Mouse (Mus musculus): ENCODE data around the gene Gdpd3. TPM values are rescaled to one million over a fixed set of nuclear protein-coding genes. Genes with fewer than 3 reads are reported as not detected.

The Gdpd3 gene
- polyA plus RNA-seq, 1 experiment from 2014 or later = 13.9 TPM

GRCm38 (mm10) chr7:126823940-126824339 is 57.8 kb downstream of the Gdpd3 start:
- TF ChIP-seq CTCF (IDR thresholded peaks at IDR 0.05; ENCODE audit: low read depth) = no peak
- Histone ChIP-seq H3K9ac (ENCODE audit: low read depth, low read length) (no peak overlapping the region), H3K9me3 (ENCODE audit: control insufficient read depth) (no peaks in the 10 kb centered on the region), H3K4me2 (replicated peaks; ENCODE audit: low read depth) (no peak overlapping the region), H3K27me3 (replicated peaks; ENCODE audit: control insufficient read depth, insufficient read depth, low read length) (peaks cover 35% of the 10 kb centered on the region), H3K36me3 (ENCODE audit: control insufficient read depth, insufficient read depth) (no peaks in the 10 kb centered on the region), H3K4me3 (ENCODE audit: low read depth, low read length) (no peak overlapping the region), H3K4me1 (replicated peaks; ENCODE audit: control insufficient read depth, insufficient read depth, low read length) (no peaks in the 10 kb centered on the region), H3K27ac (ENCODE audit: low read depth, low read length) (no peak overlapping the region)
- 13% methylated on average over 10 of the region's 10 CpGs for WGBS
- ATAC-seq = no peak

Other genes starting within 250 kb of the Gdpd3 start
- gene Eif3c, start 199.9 kb upstream of the Gdpd3 start, polyA plus RNA-seq (2015; fragmentation: Nextera tagmentation; extraction: Ambion mirVana) = 141 and 150 TPM in 2 replicates
- 0.44 and 0.57 TPM in 2 replicates for gene Apobr, start 181.4 kb upstream of the Gdpd3 start, polyA plus RNA-seq (2015; fragmentation: Nextera tagmentation; extraction: Ambion mirVana)
- gene Cln3, start 180.5 kb upstream of the Gdpd3 start, polyA plus RNA-seq (2015; fragmentation: Nextera tagmentation; extraction: Ambion mirVana) = 62.9 and 66.6 TPM in 2 replicates
- 0.14 TPM in 1 of 2 replicates, not detected in the other for gene Il27, start 171.4 kb upstream of the Gdpd3 start, polyA plus RNA-seq (2015; fragmentation: Nextera tagmentation; extraction: Ambion mirVana)
- 28.2 and 30.8 TPM in 2 replicates for gene Nupr1, start 135.5 kb upstream of the Gdpd3 start, polyA plus RNA-seq (2015; fragmentation: Nextera tagmentation; extraction: Ambion mirVana)
- 21.7 and 25.8 TPM in 2 replicates for gene Sgf29, start 117.0 kb upstream of the Gdpd3 start, polyA plus RNA-seq (2015; fragmentation: Nextera tagmentation; extraction: Ambion mirVana)
- 6.8 and 8.2 TPM in 2 replicates for gene Sult1a1, start 89.9 kb upstream of the Gdpd3 start, polyA plus RNA-seq (2015; fragmentation: Nextera tagmentation; extraction: Ambion mirVana)
- gene Bola2, start 70.9 kb upstream of the Gdpd3 start, polyA plus RNA-seq (2015; fragmentation: Nextera tagmentation; extraction: Ambion mirVana) = 80.4 and 98.2 TPM in 2 replicates
- 4.8 and 5.5 TPM in 2 replicates for gene Slx1b, start 70.5 kb upstream of the Gdpd3 start, polyA plus RNA-seq (2015; fragmentation: Nextera tagmentation; extraction: Ambion mirVana)
- 21.5 TPM in 2 replicates for gene Coro1a, start 58.5 kb upstream of the Gdpd3 start, polyA plus RNA-seq (2015; fragmentation: Nextera tagmentation; extraction: Ambion mirVana)
- 131 and 142 TPM in 2 replicates for gene Mapk3, start 6.7 kb upstream of the Gdpd3 start, polyA plus RNA-seq (2015; fragmentation: Nextera tagmentation; extraction: Ambion mirVana)
- gene Ypel3, start 10.6 kb downstream of the Gdpd3 start, polyA plus RNA-seq (2015; fragmentation: Nextera tagmentation; extraction: Ambion mirVana) = 63.1 and 64.6 TPM in 2 replicates
- 0.17 TPM in 2 replicates for gene Tbx6, start 15.1 kb downstream of the Gdpd3 start, polyA plus RNA-seq (2015; fragmentation: Nextera tagmentation; extraction: Ambion mirVana)
- 134 and 135 TPM in 2 replicates for gene Ppp4c, start 26.2 kb downstream of the Gdpd3 start, polyA plus RNA-seq (2015; fragmentation: Nextera tagmentation; extraction: Ambion mirVana)
- 0.97 and 1.2 TPM in 2 replicates for gene Fam57b, start 31.3 kb downstream of the Gdpd3 start, polyA plus RNA-seq (2015; fragmentation: Nextera tagmentation; extraction: Ambion mirVana)
- not detected in 2 replicates for gene 4930451I11Rik, start 65.3 kb downstream of the Gdpd3 start, polyA plus RNA-seq (2015; fragmentation: Nextera tagmentation; extraction: Ambion mirVana)
- 1.5 and 1.6 TPM in 2 replicates for gene Doc2a, start 81.1 kb downstream of the Gdpd3 start, polyA plus RNA-seq (2015; fragmentation: Nextera tagmentation; extraction: Ambion mirVana)
- 7.2 and 9.5 TPM in 2 replicates for gene Hirip3, start 95.6 kb downstream of the Gdpd3 start, polyA plus RNA-seq (2015; fragmentation: Nextera tagmentation; extraction: Ambion mirVana)
- 36.4 and 37.4 TPM in 2 replicates for gene Ino80e, start 96.0 kb downstream of the Gdpd3 start, polyA plus RNA-seq (2015; fragmentation: Nextera tagmentation; extraction: Ambion mirVana)
- 11.5 and 12.9 TPM in 2 replicates for gene Taok2, start 118.4 kb downstream of the Gdpd3 start, polyA plus RNA-seq (2015; fragmentation: Nextera tagmentation; extraction: Ambion mirVana)
- 71.1 and 73.5 TPM in 2 replicates for gene Tmem219, start 156.6 kb downstream of the Gdpd3 start, polyA plus RNA-seq (2015; fragmentation: Nextera tagmentation; extraction: Ambion mirVana)
- gene Kctd13, start 162.5 kb downstream of the Gdpd3 start, polyA plus RNA-seq (2015; fragmentation: Nextera tagmentation; extraction: Ambion mirVana) = 11.4 and 11.9 TPM in 2 replicates
- 0.16 and 0.21 TPM in 2 replicates for gene Asphd1, start 183.2 kb downstream of the Gdpd3 start, polyA plus RNA-seq (2015; fragmentation: Nextera tagmentation; extraction: Ambion mirVana)
- 1.3 and 1.9 TPM in 2 replicates for gene Sez6l2, start 184.2 kb downstream of the Gdpd3 start, polyA plus RNA-seq (2015; fragmentation: Nextera tagmentation; extraction: Ambion mirVana)
- gene Cdipt, start 209.6 kb downstream of the Gdpd3 start, polyA plus RNA-seq (2015; fragmentation: Nextera tagmentation; extraction: Ambion mirVana) = 159 and 169 TPM in 2 replicates
- 3.2 TPM in 2 replicates for gene Cdiptos, start 209.8 kb downstream of the Gdpd3 start, polyA plus RNA-seq (2015; fragmentation: Nextera tagmentation; extraction: Ambion mirVana)
- 79.8 and 81.0 TPM in 2 replicates for gene Mvp, start 248.3 kb downstream of the Gdpd3 start, polyA plus RNA-seq (2015; fragmentation: Nextera tagmentation; extraction: Ambion mirVana)